Mouse (Mus musculus): ENCODE data around the gene Galnt12.
A peak's percentile ranks its signal among the peaks of the same experiment; 100 is the strongest.
"Not testable (repeated sequence)": the region's sequence is repeated elsewhere in the genome, so short reads cannot be mapped to it uniquely, and the experiment has no call there.

Gene Galnt12

DNA sequence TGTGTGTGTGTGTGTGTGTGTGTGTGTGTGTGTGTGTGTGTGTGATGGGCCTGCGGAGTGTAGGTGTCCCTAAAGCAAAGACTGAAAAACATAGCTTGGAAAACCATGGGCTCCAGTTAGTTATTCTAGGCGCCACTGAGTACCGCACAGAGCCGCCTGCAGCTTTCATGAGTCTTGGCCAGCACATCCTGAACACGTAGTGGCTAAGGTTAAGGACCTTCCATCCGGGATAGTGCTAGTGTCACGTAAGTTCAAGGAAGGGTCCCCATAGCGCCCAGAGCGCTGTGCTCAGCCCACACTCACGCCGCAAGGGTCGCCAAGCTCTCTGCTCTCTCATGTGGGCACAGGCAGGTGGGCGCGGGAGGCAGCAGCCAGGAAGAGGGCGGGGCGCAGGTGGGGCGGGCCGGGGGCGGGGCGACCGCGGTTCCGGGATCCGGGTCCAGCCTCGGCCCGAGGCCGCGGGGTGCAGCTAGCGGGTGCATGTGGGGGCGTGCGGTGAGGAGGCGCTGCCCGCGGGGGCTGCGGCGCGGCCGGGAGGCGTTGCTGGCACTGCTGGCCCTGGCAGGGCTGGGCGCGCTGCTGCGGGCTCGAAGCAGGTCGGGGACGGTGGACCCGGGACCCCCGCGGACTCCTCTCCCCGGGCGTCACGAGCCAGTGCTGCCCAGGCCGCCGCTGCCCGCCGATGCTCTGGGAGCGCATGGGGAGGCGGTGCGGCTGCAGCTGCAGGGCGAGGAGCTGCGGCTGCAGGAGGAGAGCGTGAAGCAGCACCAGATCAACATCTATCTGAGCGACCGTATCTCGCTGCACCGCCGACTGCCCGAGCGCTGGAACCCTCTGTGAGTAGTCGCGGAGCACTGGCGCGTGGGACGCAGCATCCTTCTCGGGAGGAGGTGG is at the start of gene Galnt12:
TSS of gene Galnt12 (plus strand) at position 417 of the 894 bp plus-strand sequence.
- DNase-seq, result no peak

GRCm38 (mm10) chr4:47043866-47044265 is 47.8 kb upstream of the Galnt12 start:
- no peak for DNase-seq

DNA sequence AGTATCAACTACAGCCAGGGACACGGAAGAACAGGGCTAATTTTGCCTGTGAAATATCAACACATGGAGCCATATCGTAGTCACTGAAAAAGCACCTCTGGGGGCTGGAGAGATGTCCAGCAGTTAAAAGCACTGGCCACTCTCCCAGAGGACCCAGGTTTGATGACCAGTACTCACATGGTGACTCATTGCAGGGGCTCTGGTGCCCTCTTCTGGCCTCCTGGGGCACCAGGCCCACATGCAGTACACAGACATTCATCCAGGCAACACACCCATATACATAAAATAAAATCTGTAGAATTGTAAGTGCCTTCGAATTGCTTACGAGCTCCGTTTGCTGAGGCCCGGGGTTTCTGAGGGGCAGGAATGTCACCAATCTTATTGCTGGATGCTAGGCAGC is 44.7 kb upstream of the Galnt12 start:
- DNase-seq, result no peak

DNA sequence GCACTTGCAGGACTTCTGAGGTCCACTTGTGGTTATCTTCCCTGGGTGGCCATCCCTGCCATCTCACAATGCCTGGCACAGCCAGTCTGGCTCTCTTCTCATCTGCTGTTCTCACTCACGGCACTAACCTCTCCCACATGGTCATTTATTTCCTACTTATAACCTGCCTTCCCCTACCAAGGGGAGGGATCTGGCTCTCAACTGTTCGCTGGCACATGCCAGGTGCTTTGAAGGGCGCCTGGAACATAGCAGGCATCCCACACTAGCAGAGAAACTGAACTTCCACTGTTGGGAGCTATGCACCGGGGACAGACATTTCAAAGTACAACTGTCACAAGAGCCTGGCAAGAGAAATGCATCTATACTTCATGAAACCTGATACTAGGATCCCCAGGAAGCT is 43.9 kb upstream of the Galnt12 start:
- no peak for DNase-seq

DNA sequence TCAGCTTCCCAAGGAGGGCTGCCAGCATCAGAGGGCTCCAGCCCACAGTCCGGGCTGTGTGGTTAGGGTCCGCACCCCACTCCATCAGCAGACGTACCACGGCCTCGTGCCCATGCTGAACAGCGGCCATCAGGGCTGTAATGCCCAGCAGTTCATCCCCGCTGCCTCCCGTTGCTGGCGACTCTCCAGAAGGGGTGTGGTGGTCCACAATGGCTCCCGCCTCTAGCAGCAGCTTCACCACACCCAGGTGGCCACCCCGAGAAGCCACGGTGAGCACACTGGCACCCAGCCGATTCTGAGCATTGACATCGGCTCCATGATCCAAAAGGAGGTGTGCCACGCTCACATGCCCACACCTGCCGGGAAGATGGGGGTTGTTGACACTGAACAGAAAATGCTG is 42.5 kb upstream of the Galnt12 start:
- DNase-seq, result no peak

GRCm38 (mm10) chr4:47050167-47050566 is 41.5 kb upstream of the Galnt12 start:
- peak; percentile 93 for DNase-seq

- DNase-seq, result no peak
Observed at GRCm38 (mm10) chr4:47050642-47051381, 40.9 kb upstream of the Galnt12 start.

- no peak for DNase-seq
Observed at GRCm38 (mm10) chr4:47051905-47052304, 39.8 kb upstream of the Galnt12 start.

DNA sequence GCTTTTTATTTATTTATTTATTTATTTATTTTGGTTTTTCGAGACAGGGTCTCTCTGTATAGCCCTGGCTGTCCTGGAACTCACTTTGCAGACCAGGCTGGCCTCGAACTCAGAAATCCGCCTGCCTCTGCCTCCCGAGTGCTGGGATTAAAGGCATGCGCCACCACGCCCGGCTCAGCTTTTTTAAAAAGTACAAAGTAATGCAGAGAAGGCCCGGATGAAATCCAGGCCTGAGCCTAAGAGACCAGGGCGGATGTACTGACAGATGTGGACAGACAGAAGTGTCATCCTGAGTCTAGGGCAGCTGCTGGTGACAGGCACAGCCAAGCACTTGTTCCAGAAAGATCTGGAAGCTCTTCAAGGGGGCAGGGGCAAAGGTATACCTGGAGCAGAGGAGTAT is 36.5 kb upstream of the Galnt12 start:
- not testable (repeated sequence) for DNase-seq

GRCm38 (mm10) chr4:47055570-47056080 is 36.1 kb upstream of the Galnt12 start:
- DNase-seq, result no peak

- peak; percentile 71 for DNase-seq
Observed at GRCm38 (mm10) chr4:47056791-47057509, 34.8 kb upstream of the Galnt12 start, which contains the start of gene Anks6. Anks6 (minus strand) TSS chr4:47057427.

GRCm38 (mm10) chr4:47057510-47058325 is 34.0 kb upstream of the Galnt12 start:
- no peak for DNase-seq

- no peak for DNase-seq
Observed at GRCm38 (mm10) chr4:47060900-47061299, 30.8 kb upstream of the Galnt12 start.

- DNase-seq, result no peak
Observed at GRCm38 (mm10) chr4:47075054-47075453, 16.7 kb upstream of the Galnt12 start.

GRCm38 (mm10) chr4:47079997-47080646 is 11.6 kb upstream of the Galnt12 start:
- no peak for DNase-seq

- DNase-seq, result no peak
Observed at GRCm38 (mm10) chr4:47080647-47081010, 11.1 kb upstream of the Galnt12 start.

DNA sequence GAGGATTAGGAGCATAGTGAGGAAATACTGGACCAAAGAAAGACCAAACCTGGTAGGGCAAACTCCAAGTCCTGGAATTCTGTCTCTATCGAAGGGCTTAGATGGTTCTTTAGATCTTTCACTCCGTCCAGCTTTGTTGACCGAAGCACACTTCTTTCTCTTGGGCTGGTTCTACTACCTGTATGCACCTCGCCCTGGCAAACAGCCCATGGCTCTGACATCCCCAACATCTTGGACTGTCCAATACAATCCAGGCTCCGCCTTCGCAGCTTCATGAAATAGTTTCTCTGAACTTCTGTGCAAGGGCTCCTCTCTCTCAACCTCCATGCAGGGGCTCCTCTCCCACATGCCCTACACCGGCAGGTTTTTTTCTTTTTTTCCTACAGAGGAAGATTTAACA is 7.9 kb upstream of the Galnt12 start:
- DNase-seq, result no peak

GRCm38 (mm10) chr4:47088671-47089070 is 3.0 kb upstream of the Galnt12 start:
- no peak for DNase-seq

DNA sequence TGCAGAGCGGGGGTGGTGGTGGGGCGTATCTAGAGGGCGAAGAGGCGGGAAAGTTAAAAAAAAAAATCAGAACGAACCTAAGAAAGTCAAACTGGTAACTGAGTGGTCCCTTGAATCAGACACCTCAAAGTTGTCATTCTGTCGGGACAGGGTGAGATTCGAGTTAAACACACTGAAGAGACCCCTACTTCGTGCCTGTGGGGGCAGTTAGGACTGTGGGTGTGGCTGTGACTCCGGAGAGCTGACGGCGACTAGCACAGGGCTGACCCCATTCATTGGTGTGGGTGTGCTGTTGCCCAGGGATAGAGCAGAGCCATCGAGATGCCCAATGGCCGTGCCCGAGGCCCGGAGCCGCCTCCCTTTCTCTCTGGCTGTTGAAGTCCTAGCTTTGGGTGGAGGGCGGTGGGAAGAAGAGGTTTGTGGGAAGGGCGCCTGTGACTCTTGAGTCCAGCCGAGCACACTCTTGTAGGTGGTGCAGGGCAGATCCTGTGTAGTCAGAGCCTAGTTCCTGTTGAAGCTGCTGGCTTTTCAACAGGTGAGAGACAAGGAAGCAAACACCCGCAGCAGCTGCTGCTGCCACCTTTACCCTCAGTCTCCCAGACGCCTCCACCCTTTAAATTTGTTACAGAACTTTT is 795 bp downstream of the Galnt12 start:
- no peak for DNase-seq

GRCm38 (mm10) chr4:47093161-47093560 is 1.5 kb downstream of the Galnt12 start:
- no peak for DNase-seq

- no peak for DNase-seq
Observed at GRCm38 (mm10) chr4:47093647-47094046, 1.9 kb downstream of the Galnt12 start.

Measured in lung, postnatal 14 days (tissue).